Mouse (Mus musculus): ENCODE results near the gene Fst. TPM values are rescaled to one million over a fixed set of nuclear protein-coding genes. Genes with fewer than 3 reads are reported as not detected.

The Fst gene
- polyA plus RNA-seq, 1 experiment, result 119 TPM

GRCm38 (mm10) chr13:114460306-114460892, 1.6 kb upstream of the Fst start:
- H3ac ChIP-seq (ENCODE audit: control insufficient read depth, insufficient read length), result no peak overlapping the region
- no peaks in the 10 kb centered on the region for H3K36me3 ChIP-seq (ENCODE audit: control insufficient read depth, insufficient read depth)
- H3K4me2 ChIP-seq (ENCODE audit: low read depth), result peak overlapping the region; percentile 73
- no peaks in the 10 kb centered on the region for H3K79me2 ChIP-seq (ENCODE audit: control insufficient read depth, insufficient read depth)
- H3K4me3 ChIP-seq, result peak overlapping the region; percentile 86
- no peaks in the 10 kb centered on the region for H3K27me3 ChIP-seq (ENCODE audit: control insufficient read depth, insufficient read depth, insufficient read length)
- peak; percentile 15 to 65 (median 57) for TF ChIP-seq MYOG (IDR thresholded peaks at IDR 0.05; ENCODE audit: control insufficient read depth in 1 of 3, insufficient read depth in 1 of 3, insufficient read length in 2 of 3, low read depth in 2 of 3)
- no peak for TF ChIP-seq MAX (IDR thresholded peaks at IDR 0.05; ENCODE audit: low read depth)
- TF ChIP-seq REST (IDR thresholded peaks at IDR 0.05; ENCODE audit: insufficient read depth, insufficient read length), result no peak
- peak in 1 of 3 experiments; percentile 74 for TF ChIP-seq MYOD1 (IDR thresholded peaks at IDR 0.05; ENCODE audit: control insufficient read depth in 1 of 3, insufficient read length in 2 of 3, low read depth in 2 of 3)
- TF ChIP-seq SRF (IDR thresholded peaks at IDR 0.05; ENCODE audit: control insufficient read depth, insufficient read length, low read depth), result no peak
- no peak for TF ChIP-seq POLR2AphosphoS2 (IDR thresholded peaks at IDR 0.05; ENCODE audit: insufficient read length, low read depth)
- peak; percentile 17 for TF ChIP-seq POLR2A (IDR thresholded peaks at IDR 0.05; ENCODE audit: insufficient read length, low read depth)
- TF ChIP-seq TCF12 (IDR thresholded peaks at IDR 0.05; ENCODE audit: insufficient read depth, poor library complexity, severe bottlenecking), result no peak
- TF ChIP-seq CEBPB (IDR thresholded peaks at IDR 0.05; ENCODE audit: insufficient read depth, poor library complexity, severe bottlenecking), result no peak
- no peak for TF ChIP-seq E2F4 (IDR thresholded peaks at IDR 0.05; ENCODE audit: insufficient read depth)
- no peak for TF ChIP-seq USF1 (IDR thresholded peaks at IDR 0.05; ENCODE audit: low read depth)
- TF ChIP-seq TCF3 (IDR thresholded peaks at IDR 0.05; ENCODE audit: insufficient read length, low read depth), result no peak

GRCm38 (mm10) chr13:114459701-114460160, 980 bp upstream of the Fst start:
- peak overlapping the region; percentile 66 for H3ac ChIP-seq (ENCODE audit: control insufficient read depth, insufficient read length)
- H3K79me2 ChIP-seq (ENCODE audit: control insufficient read depth, insufficient read depth), result no peaks in the 10 kb centered on the region
- TF ChIP-seq REST (IDR thresholded peaks at IDR 0.05; ENCODE audit: insufficient read depth, insufficient read length), result no peak
- no peak for TF ChIP-seq MYOD1 (IDR thresholded peaks at IDR 0.05; ENCODE audit: control insufficient read depth in 1 of 3, insufficient read length in 2 of 3, low read depth in 2 of 3)
- TF ChIP-seq POLR2A (IDR thresholded peaks at IDR 0.05; ENCODE audit: insufficient read length, low read depth), result no peak
- no peak for TF ChIP-seq TCF12 (IDR thresholded peaks at IDR 0.05; ENCODE audit: insufficient read depth, poor library complexity, severe bottlenecking)
- TF ChIP-seq SRF (IDR thresholded peaks at IDR 0.05; ENCODE audit: control insufficient read depth, insufficient read length, low read depth), result no peak
- TF ChIP-seq MAX (IDR thresholded peaks at IDR 0.05; ENCODE audit: low read depth), result no peak
- TF ChIP-seq MYOG (IDR thresholded peaks at IDR 0.05; ENCODE audit: control insufficient read depth in 1 of 3, insufficient read depth in 1 of 3, insufficient read length in 2 of 3, low read depth in 2 of 3), result no peak
- TF ChIP-seq E2F4 (IDR thresholded peaks at IDR 0.05; ENCODE audit: insufficient read depth), result no peak
- no peak for TF ChIP-seq POLR2AphosphoS2 (IDR thresholded peaks at IDR 0.05; ENCODE audit: insufficient read length, low read depth)
- TF ChIP-seq CEBPB (IDR thresholded peaks at IDR 0.05; ENCODE audit: insufficient read depth, poor library complexity, severe bottlenecking), result no peak
- TF ChIP-seq TCF3 (IDR thresholded peaks at IDR 0.05; ENCODE audit: insufficient read length, low read depth), result no peak
- no peak for TF ChIP-seq USF1 (IDR thresholded peaks at IDR 0.05; ENCODE audit: low read depth)
- peaks cover 6% of the 10 kb centered on the region for H3K36me3 ChIP-seq (ENCODE audit: control insufficient read depth, insufficient read depth)
- H3K4me3 ChIP-seq, result peak overlapping the region; percentile 86
- peak overlapping the region; percentile 73 for H3K4me2 ChIP-seq (ENCODE audit: low read depth)
- no peaks in the 10 kb centered on the region for H3K27me3 ChIP-seq (ENCODE audit: control insufficient read depth, insufficient read depth, insufficient read length)

- peak overlapping the region; percentile 86 for H3K4me3 ChIP-seq
- peak overlapping the region; percentile 66 for H3ac ChIP-seq (ENCODE audit: control insufficient read depth, insufficient read length)
- no peaks in the 10 kb centered on the region for H3K79me2 ChIP-seq (ENCODE audit: control insufficient read depth, insufficient read depth)
- H3K36me3 ChIP-seq (ENCODE audit: control insufficient read depth, insufficient read depth), result peaks cover 12% of the 10 kb centered on the region
- H3K27me3 ChIP-seq (ENCODE audit: control insufficient read depth, insufficient read depth, insufficient read length), result no peaks in the 10 kb centered on the region
- TF ChIP-seq POLR2AphosphoS2 (IDR thresholded peaks at IDR 0.05; ENCODE audit: insufficient read length, low read depth), result peak; percentile 18
- TF ChIP-seq SRF (IDR thresholded peaks at IDR 0.05; ENCODE audit: control insufficient read depth, insufficient read length, low read depth), result no peak
- peak in 1 of 3 experiments; percentile 31 for TF ChIP-seq MYOG (IDR thresholded peaks at IDR 0.05; ENCODE audit: control insufficient read depth in 1 of 3, insufficient read depth in 1 of 3, insufficient read length in 2 of 3, low read depth in 2 of 3)
- TF ChIP-seq MYOD1 (IDR thresholded peaks at IDR 0.05; ENCODE audit: control insufficient read depth in 1 of 3, insufficient read length in 2 of 3, low read depth in 2 of 3), result peak in 1 of 3 experiments; percentile 9
- no peak for TF ChIP-seq USF1 (IDR thresholded peaks at IDR 0.05; ENCODE audit: low read depth)
- TF ChIP-seq POLR2A (IDR thresholded peaks at IDR 0.05; ENCODE audit: insufficient read length, low read depth), result peak; percentile 62
- H3K4me2 ChIP-seq (ENCODE audit: low read depth), result peak overlapping the region; percentile 73
Observed at GRCm38 (mm10) chr13:114458291-114458885, 363 bp downstream of the Fst start.

- H3ac ChIP-seq (ENCODE audit: control insufficient read depth, insufficient read length), result peak overlapping the region; percentile 66
- peak overlapping the region; percentile 73 for H3K4me2 ChIP-seq (ENCODE audit: low read depth)
- H3K36me3 ChIP-seq (ENCODE audit: control insufficient read depth, insufficient read depth), result peaks cover 17% of the 10 kb centered on the region
- TF ChIP-seq SRF (IDR thresholded peaks at IDR 0.05; ENCODE audit: control insufficient read depth, insufficient read length, low read depth) (no peak), MYOD1 (IDR thresholded peaks at IDR 0.05; ENCODE audit: control insufficient read depth in 1 of 3, insufficient read length in 2 of 3, low read depth in 2 of 3) (no peak), MYOG (IDR thresholded peaks at IDR 0.05; ENCODE audit: control insufficient read depth in 1 of 3, insufficient read depth in 1 of 3, insufficient read length in 2 of 3, low read depth in 2 of 3) (no peak), E2F4 (IDR thresholded peaks at IDR 0.05; ENCODE audit: insufficient read depth) (no peak), POLR2A (IDR thresholded peaks at IDR 0.05; ENCODE audit: insufficient read length, low read depth) (no peak), TCF3 (IDR thresholded peaks at IDR 0.05; ENCODE audit: insufficient read length, low read depth) (no peak), CEBPB (IDR thresholded peaks at IDR 0.05; ENCODE audit: insufficient read depth, poor library complexity, severe bottlenecking) (no peak), REST (IDR thresholded peaks at IDR 0.05; ENCODE audit: insufficient read depth, insufficient read length) (no peak), USF1 (IDR thresholded peaks at IDR 0.05; ENCODE audit: low read depth) (no peak), TCF12 (IDR thresholded peaks at IDR 0.05; ENCODE audit: insufficient read depth, poor library complexity, severe bottlenecking) (no peak), MAX (IDR thresholded peaks at IDR 0.05; ENCODE audit: low read depth) (no peak), POLR2AphosphoS2 (IDR thresholded peaks at IDR 0.05; ENCODE audit: insufficient read length, low read depth) (no peak)
- no peaks in the 10 kb centered on the region for H3K79me2 ChIP-seq (ENCODE audit: control insufficient read depth, insufficient read depth)
- peak overlapping the region; percentile 86 for H3K4me3 ChIP-seq
- H3K27me3 ChIP-seq (ENCODE audit: control insufficient read depth, insufficient read depth, insufficient read length), result no peaks in the 10 kb centered on the region
Observed at GRCm38 (mm10) chr13:114457567-114458120, 1.1 kb downstream of the Fst start.

All from myocyte (in vitro differentiated cells).